Mouse (Mus musculus) CD4-positive, CD25-positive, alpha-beta regulatory T cell, adult 4 months (primary cell): ENCODE measurements around the gene Ttc21b. TPM values are rescaled to one million over a fixed set of nuclear protein-coding genes. Genes with fewer than 3 reads are reported as not detected.
"Not testable (repeated sequence)": the region's sequence is repeated elsewhere in the genome, so short reads cannot be mapped to it uniquely, and the experiment has no call there.

Experiments used
- ATAC-seq: one replicate; pipeline ENCODE4 v1.8.0; 2017
- polyA plus RNA-seq, 2 experiments: library from polyadenylated mRNA; unstranded; fragments of 100-300 nt; shearing (Covaris generic); gene quantifications; one replicate each; pipeline ENCODE4 v1.2.1; 2017

The Ttc21b gene
- polyA plus RNA-seq = 1 to 10 TPM; 4.3 to 4.5 TPM

DNA sequence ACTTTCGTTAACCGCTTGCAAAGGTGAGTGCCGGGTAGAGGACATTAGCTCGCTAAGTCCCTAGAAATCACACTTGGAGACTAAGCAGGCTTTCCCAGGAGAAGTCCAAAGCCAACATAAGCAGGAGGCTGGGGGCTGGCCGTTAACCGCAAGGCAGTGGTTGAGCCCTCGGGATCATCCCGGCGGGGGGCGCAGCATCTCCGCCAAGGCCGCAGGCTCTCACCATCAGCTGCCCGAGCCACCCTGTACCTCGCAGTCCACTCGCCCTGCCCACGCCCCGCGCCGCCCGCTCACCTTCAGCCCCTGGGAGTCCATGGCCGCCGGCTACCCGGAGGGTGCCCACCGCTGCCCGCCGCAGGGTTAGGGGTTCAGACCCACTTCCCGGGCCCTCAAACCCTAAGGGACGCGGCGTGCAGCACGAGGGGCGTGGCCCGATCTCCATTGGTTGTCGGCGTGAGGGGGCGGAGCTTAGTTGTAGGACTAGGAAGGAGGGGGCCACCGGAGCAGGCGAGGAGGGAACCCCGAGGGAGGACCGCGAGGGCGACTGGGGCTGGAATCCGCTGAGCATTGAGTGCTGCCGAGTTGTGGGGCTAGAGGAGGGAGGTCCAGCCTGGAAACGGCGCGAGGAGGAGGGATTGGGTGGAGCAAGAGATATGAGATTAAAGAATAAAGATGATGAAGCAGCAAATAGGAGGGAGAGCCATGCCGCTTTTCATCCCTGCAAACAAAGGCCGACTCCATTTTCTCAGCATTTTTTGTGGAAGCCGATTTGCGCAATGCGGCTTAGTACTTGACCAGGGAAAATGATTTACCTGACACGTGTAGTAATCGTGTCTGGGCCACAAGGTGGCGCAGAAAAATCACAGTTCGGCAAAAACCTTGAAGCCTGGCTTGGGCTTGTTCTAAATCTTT lies at the start of gene Ttc21b:
Ttc21b (minus strand) TSS at position 398 of the 912 bp plus-strand sequence.
- peak; percentile 98 for ATAC-seq

DNA sequence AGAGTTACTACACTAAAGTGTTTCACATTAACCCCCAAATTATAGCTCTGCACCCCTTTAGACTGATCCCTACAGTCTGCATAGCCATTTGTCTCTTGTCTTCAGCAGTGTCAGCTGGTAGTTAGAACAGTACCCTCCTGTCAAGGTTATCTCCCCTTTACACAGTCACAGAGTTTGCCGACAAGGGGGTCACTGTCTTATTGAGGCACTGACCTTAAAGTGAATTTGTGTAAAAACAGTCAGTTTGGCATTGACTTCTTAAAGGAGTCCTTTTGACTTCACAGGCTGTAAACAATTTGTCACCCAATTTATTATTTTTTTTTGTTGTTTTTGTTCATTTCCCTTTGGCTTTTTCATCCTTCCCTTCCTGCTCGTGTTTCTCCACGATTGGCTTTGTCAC lies 16.1 kb upstream of the Ttc21b start:
- no peak for ATAC-seq

DNA sequence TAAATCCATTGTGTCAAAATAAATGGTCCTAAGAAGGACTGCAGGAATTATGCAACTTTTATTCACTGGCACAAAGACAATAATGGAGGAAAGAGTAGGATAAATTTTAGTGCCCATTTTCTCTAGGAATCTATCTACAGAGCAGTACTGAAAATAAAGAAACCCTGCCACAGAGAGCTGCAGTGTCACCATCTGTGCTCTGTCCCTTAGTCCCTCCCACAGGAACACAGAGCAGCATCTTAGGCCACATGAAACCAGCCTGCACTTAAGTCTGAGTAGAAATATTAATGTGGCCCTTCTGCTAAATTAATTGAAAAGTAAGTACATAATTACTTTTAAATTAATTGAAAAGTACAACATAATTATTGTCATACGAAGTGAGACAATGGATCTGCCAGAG lies 12.4 kb downstream of the Ttc21b start:
- no peak for ATAC-seq

DNA sequence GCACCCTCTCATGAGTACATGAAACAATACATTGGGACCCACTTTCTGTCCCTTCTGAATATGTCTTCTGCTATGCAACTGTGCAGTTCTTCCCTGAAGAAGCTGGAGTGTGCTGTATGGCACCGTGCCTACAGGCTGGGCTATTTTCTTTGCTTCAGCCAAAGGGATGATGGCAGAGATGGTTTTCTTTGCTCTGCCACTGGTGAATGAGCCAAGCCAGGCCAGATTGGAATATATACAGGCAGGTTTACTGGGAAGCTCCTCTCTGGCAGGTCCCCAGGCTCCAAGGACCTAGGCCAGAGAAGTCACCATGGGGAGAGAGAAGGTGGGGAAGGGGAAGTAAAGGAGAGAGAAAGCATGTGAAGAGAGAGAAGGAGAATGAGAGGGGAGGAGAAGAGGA lies 16.1 kb downstream of the Ttc21b start:
- ATAC-seq = no peak

DNA sequence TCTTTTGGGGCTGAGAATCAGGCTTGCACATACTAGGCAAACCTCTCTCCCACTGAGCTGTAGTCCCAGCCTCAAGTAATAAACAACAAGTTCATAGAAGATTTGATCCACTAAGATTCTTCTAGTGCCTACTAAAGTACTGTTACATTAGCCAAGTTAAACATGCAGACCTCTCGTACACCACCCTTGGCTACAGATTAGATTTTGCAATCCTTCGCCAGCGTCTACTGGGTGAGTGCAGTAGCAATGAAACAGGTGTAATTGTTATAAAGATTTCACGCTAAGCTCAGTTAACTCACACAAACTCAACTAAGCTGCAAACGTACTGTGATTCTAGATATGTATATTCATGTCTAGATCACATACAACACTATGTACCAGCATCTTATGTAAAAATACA lies 17.5 kb downstream of the Ttc21b start:
- ATAC-seq = no peak

DNA sequence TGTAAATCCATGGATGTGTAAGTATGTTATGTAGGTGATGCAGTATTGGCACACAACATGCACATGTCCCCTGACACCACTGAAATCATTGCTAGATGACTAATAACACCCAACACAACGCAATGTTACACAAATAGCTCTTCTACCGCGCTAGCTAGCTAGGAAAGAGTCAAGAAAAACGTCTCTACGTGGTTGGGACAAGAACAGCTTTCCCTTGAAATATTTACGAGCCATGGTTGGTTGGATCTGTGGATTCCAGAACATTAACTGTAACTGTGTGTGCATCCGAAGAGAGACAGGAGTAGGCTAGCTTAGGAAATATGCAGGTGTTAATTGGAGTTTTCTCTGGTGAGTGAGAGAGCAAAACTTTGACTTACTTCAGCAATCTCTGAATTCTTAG lies 35.5 kb downstream of the Ttc21b start:
- no peak for ATAC-seq

DNA sequence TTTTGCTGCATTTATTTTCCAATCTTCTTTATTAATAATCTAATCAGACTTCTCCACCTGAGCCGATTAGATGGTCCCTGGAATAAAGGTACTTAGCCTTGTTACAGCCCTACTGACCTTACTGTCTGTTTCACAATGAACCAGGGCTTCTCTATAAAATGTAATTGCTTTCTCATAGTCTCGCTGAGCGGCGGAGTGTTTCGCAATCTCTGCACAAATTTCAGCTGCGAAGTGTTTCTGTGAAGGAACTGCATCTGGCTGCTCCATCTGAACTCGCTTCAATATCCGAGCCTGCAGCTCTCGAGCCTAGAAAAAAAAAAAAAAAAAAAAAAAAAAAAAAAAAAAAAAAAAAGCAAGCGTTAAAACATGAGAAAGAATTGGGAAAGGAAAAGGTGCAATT lies 46.5 kb downstream of the Ttc21b start:
- ATAC-seq = no peak

DNA sequence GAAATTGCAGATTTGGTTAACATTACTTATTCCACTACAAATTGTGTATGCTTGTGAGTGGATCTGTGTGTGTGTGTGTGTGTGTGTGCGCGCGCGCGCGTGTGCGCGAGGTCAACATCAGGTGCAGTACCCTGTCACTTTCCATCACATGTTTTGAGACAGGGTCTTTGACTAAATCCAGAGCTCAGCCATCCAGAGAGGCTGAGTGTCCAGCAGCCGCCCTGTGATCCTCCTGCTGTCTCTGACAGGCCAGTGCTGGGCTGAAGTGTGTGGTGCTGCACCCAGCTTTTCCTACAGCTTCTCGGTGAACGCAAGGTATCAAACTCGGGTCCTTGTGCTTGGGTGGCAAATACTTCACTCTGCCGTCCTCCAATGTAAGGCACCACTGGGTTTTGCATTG lies 47.1 kb downstream of the Ttc21b start:
- ATAC-seq = no peak

DNA sequence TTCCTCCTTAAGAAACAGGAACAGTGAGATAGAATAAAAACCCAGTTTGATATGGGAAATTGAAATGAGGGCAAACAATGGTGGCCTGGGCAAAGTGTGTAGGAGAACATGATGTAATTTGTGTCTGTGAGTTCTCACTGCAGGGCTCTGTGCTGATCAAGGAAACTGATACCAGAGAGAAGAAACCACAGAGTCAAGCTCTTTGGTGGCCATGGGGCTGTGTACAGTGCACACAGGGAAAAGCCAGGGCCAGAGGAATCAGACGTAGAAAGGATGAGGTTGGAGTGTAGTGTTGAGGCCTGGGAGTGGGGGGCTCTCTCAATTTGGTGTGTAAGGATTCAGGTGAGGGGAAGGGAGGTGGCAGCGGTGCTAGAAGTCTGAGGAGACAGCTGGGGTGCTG lies 49.6 kb downstream of the Ttc21b start:
- no peak for ATAC-seq

DNA sequence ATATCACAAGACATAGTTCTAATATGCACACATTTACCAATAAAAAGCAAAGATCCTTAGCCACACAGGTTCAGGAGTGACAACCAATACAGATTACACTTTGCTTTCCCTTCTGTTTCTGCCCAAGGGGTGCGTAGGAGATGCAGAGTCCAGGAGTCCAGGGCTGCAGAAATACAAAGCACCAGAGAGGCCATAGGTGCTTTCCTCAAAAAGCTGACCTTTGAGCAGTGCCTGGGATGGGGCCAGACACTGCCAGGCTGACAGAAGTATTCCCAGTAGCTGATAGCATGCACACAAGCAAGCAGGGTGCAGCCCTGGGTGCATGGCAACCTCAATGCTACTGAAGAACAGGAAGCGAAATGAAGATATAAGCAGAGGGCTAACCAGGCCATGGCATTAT lies 52.2 kb downstream of the Ttc21b start:
- ATAC-seq = no peak

DNA sequence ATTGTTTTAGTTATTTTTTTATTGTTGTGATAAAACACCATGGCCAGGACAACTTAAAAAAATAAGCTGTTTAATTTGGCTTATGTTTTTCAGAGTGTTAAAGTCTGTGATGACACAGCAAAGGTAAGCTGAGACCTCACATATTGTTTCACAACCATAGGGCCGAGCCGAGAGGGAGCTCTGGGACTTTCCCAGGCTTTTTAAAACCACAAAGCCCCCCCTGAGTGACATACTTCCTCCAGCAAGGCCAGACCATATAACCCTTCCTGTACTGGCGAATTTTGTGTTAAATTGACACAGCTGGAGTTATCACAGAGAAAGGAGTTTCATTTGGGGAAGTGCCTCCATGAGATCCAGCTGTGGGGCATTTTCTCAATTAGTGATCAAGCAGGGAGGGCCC lies 56.2 kb downstream of the Ttc21b start:
- ATAC-seq = no peak

DNA sequence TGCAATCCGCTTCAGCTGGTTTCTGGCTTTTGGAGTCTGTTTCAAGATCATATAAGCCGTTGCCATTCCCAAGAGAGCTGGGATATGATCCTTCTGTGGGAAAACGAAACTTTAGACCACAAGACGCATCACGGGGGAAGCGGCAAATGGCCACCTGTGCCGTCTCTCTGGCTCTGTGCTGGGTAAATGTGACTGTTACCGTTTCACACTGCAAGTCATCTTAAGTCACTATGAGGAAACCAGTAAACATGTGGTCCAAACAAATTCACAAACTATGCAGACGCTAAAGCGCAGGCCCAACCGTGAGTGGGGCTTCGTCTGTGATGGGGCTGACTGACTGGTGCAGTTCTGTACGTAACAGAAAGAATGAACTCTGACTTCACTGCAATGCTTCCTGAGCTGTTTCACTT lies 64.7 kb downstream of the Ttc21b start:
- peak; percentile 66 for ATAC-seq

DNA sequence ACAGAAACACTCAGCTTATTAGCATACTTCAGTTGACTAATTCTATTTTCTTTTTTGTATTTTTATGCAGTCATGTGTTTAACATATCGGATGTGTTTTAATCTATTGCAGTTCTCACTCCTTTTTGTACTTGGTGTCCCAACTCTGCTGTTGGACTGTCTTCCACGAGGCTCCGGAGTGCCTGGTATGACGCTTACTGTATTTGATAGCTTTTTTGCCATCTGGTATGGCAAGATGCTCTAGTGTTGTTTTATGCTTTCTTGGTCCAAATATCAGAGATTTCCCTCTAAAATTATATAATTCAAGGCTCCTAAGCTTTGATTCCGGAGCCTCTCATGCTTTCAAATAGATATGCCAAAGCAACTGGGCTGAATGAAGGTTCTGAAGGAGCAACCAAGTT lies 66.3 kb downstream of the Ttc21b start:
- ATAC-seq = no peak

DNA sequence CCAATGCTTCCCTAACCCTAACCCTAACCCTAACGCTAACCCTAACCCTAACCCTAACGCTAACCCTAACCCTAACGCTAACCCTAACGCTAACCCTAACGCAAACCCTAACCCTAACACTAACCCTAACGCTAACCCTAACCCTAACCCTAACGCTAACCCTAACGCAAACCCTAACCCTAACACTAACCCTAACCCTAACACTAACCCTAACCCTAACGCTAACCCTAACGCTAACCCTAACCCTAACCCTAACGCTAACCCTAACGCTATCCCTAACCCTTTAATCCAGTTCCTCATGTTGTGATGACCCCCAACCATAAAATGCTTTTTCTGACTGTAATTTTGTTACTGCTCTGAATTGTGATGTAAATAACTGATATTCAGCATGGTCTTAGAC lies 67.2 kb downstream of the Ttc21b start:
- ATAC-seq = not testable (repeated sequence)

DNA sequence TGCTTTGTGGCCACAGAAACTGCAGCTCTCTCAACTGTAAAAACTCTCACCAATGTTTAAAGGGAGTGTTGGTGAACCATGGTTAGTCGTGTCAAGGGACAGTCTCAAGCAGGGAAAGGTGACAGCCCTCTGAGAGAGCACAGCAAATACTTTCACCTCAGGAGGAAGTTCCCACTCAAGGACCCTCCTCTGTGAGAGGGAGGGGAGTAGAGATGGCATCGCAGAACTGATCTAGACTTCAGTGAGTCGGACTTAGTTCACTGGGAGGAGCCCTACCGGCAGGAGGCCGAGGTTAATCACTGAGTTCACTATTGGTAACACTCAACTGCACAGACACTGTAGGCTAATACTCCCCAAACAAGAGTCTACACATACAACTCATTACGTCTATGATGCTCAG lies 68.9 kb downstream of the Ttc21b start:
- no peak for ATAC-seq

DNA sequence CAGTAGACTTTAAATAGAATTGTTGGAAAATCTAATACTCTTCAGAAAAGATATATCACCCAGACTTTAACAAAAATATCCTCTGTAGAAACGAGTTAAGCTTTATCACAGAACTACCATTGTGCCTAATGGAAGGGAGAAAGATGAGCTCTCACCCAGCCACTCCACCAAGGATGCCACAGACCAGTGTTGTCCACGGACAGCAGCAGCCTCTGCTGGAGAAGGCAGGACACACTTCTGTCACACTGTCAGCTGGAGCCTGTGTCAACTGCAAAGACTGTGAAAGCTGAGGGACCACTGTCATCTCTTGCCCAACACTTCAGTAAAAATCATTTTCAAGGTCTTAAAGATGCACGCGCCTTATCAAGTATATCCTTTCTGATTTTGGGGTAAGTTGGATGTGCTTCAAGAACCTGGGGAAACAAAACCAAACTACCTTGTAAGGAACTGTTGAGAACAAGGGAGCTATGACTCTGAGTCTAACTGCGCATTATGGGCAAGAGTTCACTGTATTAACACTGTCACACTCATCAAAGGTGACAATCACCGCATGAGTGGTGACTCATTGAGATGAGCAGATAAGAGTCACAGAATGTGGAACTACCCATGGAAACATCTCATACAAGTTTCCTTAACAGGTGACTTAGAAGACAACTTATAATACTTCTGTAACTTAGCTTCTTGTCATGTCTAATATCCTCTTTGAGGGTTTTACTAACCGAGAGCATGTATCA lies 71.8 kb downstream of the Ttc21b start:
- ATAC-seq = peak; percentile 83

DNA sequence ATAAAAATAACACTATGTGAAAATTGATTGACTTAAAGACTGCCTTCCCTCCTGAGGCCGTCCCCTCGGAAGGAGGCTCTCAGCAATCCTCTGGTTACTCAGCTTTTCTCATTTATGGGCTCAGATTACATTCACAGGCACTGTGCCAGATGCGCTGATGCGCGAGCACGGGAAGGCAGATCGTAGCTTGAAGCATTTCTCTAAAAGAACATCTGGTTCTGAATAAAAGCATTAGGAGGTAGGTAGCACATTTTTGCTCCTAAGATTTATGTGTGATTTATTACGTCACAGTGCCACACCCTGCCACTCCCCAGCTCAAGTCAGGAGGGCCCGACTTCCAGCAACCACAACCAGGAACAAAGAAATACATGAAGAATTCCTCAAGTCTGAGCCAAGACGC lies 76.1 kb downstream of the Ttc21b start:
- no peak for ATAC-seq

DNA sequence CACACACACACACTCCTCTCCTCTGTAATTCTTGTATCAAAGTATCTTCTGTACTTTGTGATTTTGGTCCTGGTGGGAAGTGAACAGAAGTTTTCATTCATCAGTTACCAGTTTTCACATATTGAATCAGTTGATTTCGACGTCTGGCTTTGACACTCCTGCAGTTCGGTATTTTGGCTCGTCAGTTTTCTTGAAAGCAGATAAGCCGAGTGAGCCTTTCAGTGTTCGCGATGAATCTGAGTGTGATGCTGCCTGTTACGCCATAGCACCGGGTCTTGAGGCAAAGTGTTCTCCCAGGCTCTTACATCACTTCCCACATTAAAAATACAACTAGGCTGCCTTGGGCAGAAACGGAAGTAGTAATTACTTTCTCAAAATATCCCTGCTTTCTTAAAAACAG lies 76.6 kb downstream of the Ttc21b start:
- ATAC-seq = no peak

DNA sequence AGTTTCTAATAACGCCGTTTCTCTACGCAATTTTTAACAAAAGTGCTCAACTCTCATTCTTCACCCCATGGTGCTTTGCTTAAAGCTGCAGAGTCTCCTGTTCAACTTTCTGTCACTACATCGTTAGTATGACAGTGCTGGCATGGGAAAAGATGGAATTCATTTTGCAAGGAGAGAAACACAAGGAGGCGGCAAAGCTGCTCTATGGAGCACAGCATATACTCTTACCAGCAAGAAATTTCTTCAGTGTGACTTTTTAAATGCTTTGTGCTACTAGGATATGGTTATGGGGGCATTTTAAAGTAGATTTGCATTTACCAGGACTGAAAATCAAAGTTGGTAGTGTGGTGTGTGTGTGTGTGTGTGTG lies 77.6 kb downstream of the Ttc21b start:
- ATAC-seq = no peak

DNA sequence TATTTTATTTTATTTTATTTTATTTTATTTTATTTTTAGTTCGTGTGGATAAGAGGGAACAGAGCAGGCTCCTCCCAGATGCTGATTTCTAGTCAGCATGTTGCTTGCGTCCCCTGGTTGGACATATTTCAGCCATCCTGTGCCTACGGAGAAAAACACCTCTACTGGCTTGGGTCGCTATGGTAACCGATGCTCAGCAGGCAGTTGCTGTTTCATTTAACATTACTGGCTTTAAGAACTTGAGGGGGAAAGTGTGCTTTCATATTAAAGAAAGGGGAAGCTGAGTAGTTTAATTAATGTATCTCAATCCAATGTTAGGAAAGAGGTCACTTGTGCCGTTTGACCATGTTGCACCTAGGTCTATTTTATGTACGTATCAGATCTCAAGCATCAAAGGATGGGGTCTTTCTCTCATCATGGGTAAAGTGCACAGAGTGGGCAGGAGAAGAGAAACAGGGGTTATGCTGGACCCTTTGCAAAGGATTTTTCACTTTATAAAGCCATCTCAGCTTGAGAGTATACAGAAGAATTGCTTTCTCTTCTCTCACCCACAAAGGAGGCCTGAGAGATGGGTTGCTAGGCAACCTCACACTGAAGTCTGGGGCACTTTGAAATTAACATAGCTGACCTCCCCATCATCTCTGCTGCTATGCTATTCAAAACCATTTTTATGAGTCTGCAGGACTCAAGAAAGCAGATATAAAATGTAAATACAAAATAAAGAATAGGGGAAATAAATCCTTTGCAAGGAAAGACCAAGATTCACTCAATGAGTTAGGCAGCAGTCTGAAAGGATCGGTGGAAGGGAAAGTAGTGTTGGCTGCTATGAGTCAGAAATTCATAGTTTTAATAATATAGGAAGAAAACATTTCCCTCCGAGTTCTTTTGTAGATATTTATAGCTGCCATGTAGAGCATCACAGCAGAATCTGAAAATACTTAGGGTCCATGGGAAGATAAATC lies 78.2 kb downstream of the Ttc21b start:
- ATAC-seq = no peak

DNA sequence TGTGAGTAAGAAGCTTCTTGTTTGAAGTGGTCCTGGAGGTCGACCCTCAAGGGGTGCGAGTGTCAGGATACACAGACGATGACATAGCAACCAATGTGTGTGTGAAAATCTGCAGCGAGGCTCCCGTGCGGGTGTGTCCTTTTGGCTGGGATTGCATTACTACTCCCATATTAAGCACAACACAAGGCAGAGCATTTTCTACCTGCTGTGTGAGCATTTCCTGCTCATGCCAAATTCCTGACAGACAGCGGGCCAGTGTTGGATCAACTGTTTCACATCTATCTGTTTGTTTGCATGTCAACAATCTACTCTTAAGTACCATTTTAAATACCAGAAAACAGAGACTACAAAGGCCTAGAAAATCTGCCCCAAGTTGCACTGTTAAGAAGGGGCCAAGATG lies 79.4 kb downstream of the Ttc21b start:
- ATAC-seq = no peak

DNA sequence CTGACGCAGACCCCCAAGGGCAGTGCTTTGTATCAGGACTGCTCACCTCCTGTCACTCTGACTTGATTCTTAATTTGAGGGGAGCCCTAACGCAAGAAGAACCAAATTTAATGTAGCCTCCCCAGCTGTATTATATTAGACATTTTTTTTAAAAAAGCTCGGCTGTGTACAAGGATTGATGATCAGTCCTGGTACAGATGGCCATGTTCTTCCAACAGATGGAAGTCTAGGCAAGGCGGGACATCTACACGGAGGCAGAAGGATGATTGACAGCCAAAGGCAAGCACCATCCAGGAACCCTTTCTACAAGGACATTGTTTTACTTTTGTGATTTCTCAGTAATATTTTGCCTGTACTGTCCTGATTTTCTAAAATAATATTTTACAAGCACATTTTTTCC lies 83.3 kb downstream of the Ttc21b start:
- no peak for ATAC-seq

DNA sequence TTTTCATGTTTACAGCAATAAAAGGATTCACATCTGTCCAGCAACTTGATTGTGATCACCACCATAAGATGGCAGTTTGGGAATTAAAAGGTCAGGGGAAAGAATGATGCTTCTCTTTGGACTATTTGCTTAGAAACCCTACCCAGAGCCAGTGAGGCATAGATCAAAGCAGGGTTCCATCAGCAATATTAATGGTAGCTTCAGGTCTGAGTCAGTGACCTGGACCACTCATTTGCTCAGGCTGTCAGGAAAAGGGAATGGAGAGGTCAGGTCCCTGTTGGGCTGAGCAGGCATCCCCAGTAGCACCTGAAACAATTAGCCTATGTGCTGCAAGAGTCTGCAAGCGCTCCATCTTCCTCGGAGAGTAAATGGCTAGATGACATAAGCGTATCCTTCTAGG lies 84.8 kb downstream of the Ttc21b start:
- ATAC-seq = no peak
